Mouse (Mus musculus): ENCODE measurements around the gene Krtap4-2. TPM values are rescaled to one million over a fixed set of nuclear protein-coding genes. Genes with fewer than 3 reads are reported as not detected.
"Not testable (repeated sequence)": the region's sequence is repeated elsewhere in the genome, so short reads cannot be mapped to it uniquely, and the experiment has no call there.

Gene Krtap4-2
- polyA plus RNA-seq, 1 experiment from 2014 or later = not detected

- DNase-seq (ENCODE audit: low spot score) (no peak), ATAC-seq (replicated peaks; ENCODE audit: insufficient number of reproducible peaks, low FRiP score, low TSS enrichment, low read depth) (no peak)
- WGBS = 83% methylated on average over 2 of the region's 2 CpGs
These were observed 14.5 kb downstream of the Krtap4-2 start, which contains the start of gene Gm11562 for GRCm38 (mm10) chr11:99620335-99620734. Gene Gm11562 (minus strand): TSS chr11:99620435.

GRCm38 (mm10) chr11:99614796-99615363 is 20.0 kb downstream of the Krtap4-2 start, which contains the start of gene Krtap2-4:
Gene Krtap2-4 (minus strand): TSS chr11:99614846.
- no peak within 1 kb of the TSS for H3K4me2 ChIP-seq (ENCODE audit: low read depth, low read length)
- WGBS = 76% methylated on average over 3 of the region's 3 CpGs

More at GRCm38 (mm10) chr11:99620335-99620734, 14.5 kb downstream of the Krtap4-2 start, which contains the start of gene Gm11562:
- Histone ChIP-seq H3K36me3 (replicated peaks; ENCODE audit: control insufficient read depth, insufficient read depth, low read depth, low read length) (no peaks in the 10 kb centered on the region), H3K27me3 (ENCODE audit: control insufficient read depth, insufficient read depth, low read length) (no peaks in the 10 kb centered on the region), H3K4me2 (ENCODE audit: low read depth, low read length) (no peak within 1 kb of the TSS), H3K4me3 (ENCODE audit: low read depth, low read length) (no peak within 1 kb of the TSS), H3K9me3 (replicated peaks; ENCODE audit: control insufficient read depth, low read length) (no peaks in the 10 kb centered on the region), H3K27ac (replicated peaks; ENCODE audit: low read depth, low read length) (no peak within 1 kb of the TSS), H3K4me1 (ENCODE audit: control insufficient read depth, insufficient read depth, low read length) (no peaks in the 10 kb centered on the region), H3K9ac (replicated peaks; ENCODE audit: low read length) (no peak within 1 kb of the TSS)

GRCm38 (mm10) chr11:99610089-99610488 is 24.8 kb downstream of the Krtap4-2 start, which contains the start of gene Gm11937:
Gene Gm11937 (minus strand): TSS chr11:99610189.
- H3K4me2 ChIP-seq (ENCODE audit: low read depth, low read length); DNase-seq (ENCODE audit: low spot score); H3K4me1 ChIP-seq (ENCODE audit: control insufficient read depth, insufficient read depth, low read length); H3K27me3 ChIP-seq (ENCODE audit: control insufficient read depth, insufficient read depth, low read length); H3K4me3 ChIP-seq (ENCODE audit: low read depth, low read length); H3K36me3 ChIP-seq (replicated peaks; ENCODE audit: control insufficient read depth, insufficient read depth, low read depth, low read length); H3K9ac ChIP-seq (replicated peaks; ENCODE audit: low read length); ATAC-seq (replicated peaks; ENCODE audit: insufficient number of reproducible peaks, low FRiP score, low TSS enrichment, low read depth); H3K9me3 ChIP-seq (replicated peaks; ENCODE audit: control insufficient read depth, low read length); H3K27ac ChIP-seq (replicated peaks; ENCODE audit: low read depth, low read length): not testable (repeated sequence)
- WGBS = 71% methylated on average over 1 of the region's 2 CpGs

More at GRCm38 (mm10) chr11:99614796-99615363, 20.0 kb downstream of the Krtap4-2 start, which contains the start of gene Krtap2-4:
- no peak within 1 kb of the TSS for H3K27ac ChIP-seq (replicated peaks; ENCODE audit: low read depth, low read length)
- no peak within 1 kb of the TSS for H3K4me3 ChIP-seq (ENCODE audit: low read depth, low read length)
- no peak for DNase-seq (ENCODE audit: low spot score)
- H3K4me1 ChIP-seq (ENCODE audit: control insufficient read depth, insufficient read depth, low read length) = no peaks in the 10 kb centered on the region
- no peaks in the 10 kb centered on the region for H3K27me3 ChIP-seq (ENCODE audit: control insufficient read depth, insufficient read depth, low read length)
- no peak within 1 kb of the TSS for H3K9ac ChIP-seq (replicated peaks; ENCODE audit: low read length)
- no peaks in the 10 kb centered on the region for H3K9me3 ChIP-seq (replicated peaks; ENCODE audit: control insufficient read depth, low read length)
- no peak for ATAC-seq (replicated peaks; ENCODE audit: insufficient number of reproducible peaks, low FRiP score, low TSS enrichment, low read depth)
- no peaks in the 10 kb centered on the region for H3K36me3 ChIP-seq (replicated peaks; ENCODE audit: control insufficient read depth, insufficient read depth, low read depth, low read length)

GRCm38 (mm10) chr11:99609126-99609525 is 25.8 kb downstream of the Krtap4-2 start:
- ATAC-seq (replicated peaks; ENCODE audit: insufficient number of reproducible peaks, low FRiP score, low TSS enrichment, low read depth) = no peak
- WGBS = 75% methylated on average over 1 of the region's 1 CpGs
- Histone ChIP-seq H3K4me1 (ENCODE audit: control insufficient read depth, insufficient read depth, low read length) (no peaks in the 10 kb centered on the region), H3K27ac (replicated peaks; ENCODE audit: low read depth, low read length) (no peak overlapping the region), H3K4me2 (ENCODE audit: low read depth, low read length) (no peak overlapping the region), H3K9ac (replicated peaks; ENCODE audit: low read length) (no peak overlapping the region), H3K27me3 (ENCODE audit: control insufficient read depth, insufficient read depth, low read length) (no peaks in the 10 kb centered on the region), H3K36me3 (replicated peaks; ENCODE audit: control insufficient read depth, insufficient read depth, low read depth, low read length) (no peaks in the 10 kb centered on the region), H3K4me3 (ENCODE audit: low read depth, low read length) (no peak overlapping the region), H3K9me3 (replicated peaks; ENCODE audit: control insufficient read depth, low read length) (no peaks in the 10 kb centered on the region)
- no peak for DNase-seq (ENCODE audit: low spot score)

- not testable (repeated sequence) for H3K27ac ChIP-seq (replicated peaks; ENCODE audit: low read depth, low read length); H3K4me1 ChIP-seq (ENCODE audit: control insufficient read depth, insufficient read depth, low read length); H3K4me3 ChIP-seq (ENCODE audit: low read depth, low read length); H3K9ac ChIP-seq (replicated peaks; ENCODE audit: low read length); DNase-seq (ENCODE audit: low spot score); ATAC-seq (replicated peaks; ENCODE audit: insufficient number of reproducible peaks, low FRiP score, low TSS enrichment, low read depth); H3K4me2 ChIP-seq (ENCODE audit: low read depth, low read length); H3K27me3 ChIP-seq (ENCODE audit: control insufficient read depth, insufficient read depth, low read length); H3K36me3 ChIP-seq (replicated peaks; ENCODE audit: control insufficient read depth, insufficient read depth, low read depth, low read length); H3K9me3 ChIP-seq (replicated peaks; ENCODE audit: control insufficient read depth, low read length)
- WGBS = 56% methylated on average over 1 of the region's 1 CpGs
These were observed 31.7 kb downstream of the Krtap4-2 start, which contains the start of gene Gm11938 for GRCm38 (mm10) chr11:99603208-99603607. Gene Gm11938 (minus strand): TSS chr11:99603308.

GRCm38 (mm10) chr11:99597742-99598141 is 37.1 kb downstream of the Krtap4-2 start, which contains the start of gene Krtap9-3:
Gene Krtap9-3 (minus strand): TSS chr11:99598105.
- not testable (repeated sequence) for H3K4me1 ChIP-seq (ENCODE audit: control insufficient read depth, insufficient read depth, low read length); H3K27me3 ChIP-seq (ENCODE audit: control insufficient read depth, insufficient read depth, low read length); H3K4me2 ChIP-seq (ENCODE audit: low read depth, low read length); ATAC-seq (replicated peaks; ENCODE audit: insufficient number of reproducible peaks, low FRiP score, low TSS enrichment, low read depth); H3K36me3 ChIP-seq (replicated peaks; ENCODE audit: control insufficient read depth, insufficient read depth, low read depth, low read length); DNase-seq (ENCODE audit: low spot score); H3K4me3 ChIP-seq (ENCODE audit: low read depth, low read length); H3K27ac ChIP-seq (replicated peaks; ENCODE audit: low read depth, low read length); H3K9ac ChIP-seq (replicated peaks; ENCODE audit: low read length); H3K9me3 ChIP-seq (replicated peaks; ENCODE audit: control insufficient read depth, low read length)
- WGBS = 92% methylated on average over 4 of the region's 6 CpGs

- no peak within 1 kb of the TSS for H3K4me3 ChIP-seq (ENCODE audit: low read depth, low read length)
- no peak within 1 kb of the TSS for H3K4me2 ChIP-seq (ENCODE audit: low read depth, low read length)
- H3K4me1 ChIP-seq (ENCODE audit: control insufficient read depth, insufficient read depth, low read length) = no peaks in the 10 kb centered on the region
- no peak for ATAC-seq (replicated peaks; ENCODE audit: insufficient number of reproducible peaks, low FRiP score, low TSS enrichment, low read depth)
- 88% methylated on average over 6 of the region's 6 CpGs for WGBS
- DNase-seq (ENCODE audit: low spot score) = no peak
- no peaks in the 10 kb centered on the region for H3K9me3 ChIP-seq (replicated peaks; ENCODE audit: control insufficient read depth, low read length)
- H3K9ac ChIP-seq (replicated peaks; ENCODE audit: low read length) = no peak within 1 kb of the TSS
- H3K27ac ChIP-seq (replicated peaks; ENCODE audit: low read depth, low read length) = no peak within 1 kb of the TSS
- H3K27me3 ChIP-seq (ENCODE audit: control insufficient read depth, insufficient read depth, low read length) = no peaks in the 10 kb centered on the region
- no peaks in the 10 kb centered on the region for H3K36me3 ChIP-seq (replicated peaks; ENCODE audit: control insufficient read depth, insufficient read depth, low read depth, low read length)
These were observed 43.9 kb downstream of the Krtap4-2 start, which contains the start of gene Krtap1-3 for GRCm38 (mm10) chr11:99590981-99591380. Gene Krtap1-3 (minus strand): TSS chr11:99591339.

GRCm38 (mm10) chr11:99585096-99585495 is 49.8 kb downstream of the Krtap4-2 start:
- no peaks in the 10 kb centered on the region for H3K27me3 ChIP-seq (ENCODE audit: control insufficient read depth, insufficient read depth, low read length)
- H3K4me3 ChIP-seq (ENCODE audit: low read depth, low read length) = no peak overlapping the region
- no peak overlapping the region for H3K4me2 ChIP-seq (ENCODE audit: low read depth, low read length)
- no peaks in the 10 kb centered on the region for H3K36me3 ChIP-seq (replicated peaks; ENCODE audit: control insufficient read depth, insufficient read depth, low read depth, low read length)
- no peaks in the 10 kb centered on the region for H3K4me1 ChIP-seq (ENCODE audit: control insufficient read depth, insufficient read depth, low read length)
- no peak for DNase-seq (ENCODE audit: low spot score)
- no peaks in the 10 kb centered on the region for H3K9me3 ChIP-seq (replicated peaks; ENCODE audit: control insufficient read depth, low read length)
- H3K27ac ChIP-seq (replicated peaks; ENCODE audit: low read depth, low read length) = no peak overlapping the region
- WGBS = 94% methylated on average over 7 of the region's 7 CpGs
- no peak overlapping the region for H3K9ac ChIP-seq (replicated peaks; ENCODE audit: low read length)
- ATAC-seq (replicated peaks; ENCODE audit: insufficient number of reproducible peaks, low FRiP score, low TSS enrichment, low read depth) = no peak

Measured in embryonic facial prominence, embryonic 11.5 days (tissue).